Mouse (Mus musculus) T-helper 1 cell (primary cell): ENCODE results near the gene Cacna2d1.

Source experiments
- in situ Hi-C: fragments of 300-600 bp; cut with MboI, MseI; formaldehyde crosslinking; loops from one replicate; pipeline ENCODE4 v1.15.1; 2025; ENCODE audit warnings: high pct_unique_total_duplicates

Gene Cacna2d1

DNA sequence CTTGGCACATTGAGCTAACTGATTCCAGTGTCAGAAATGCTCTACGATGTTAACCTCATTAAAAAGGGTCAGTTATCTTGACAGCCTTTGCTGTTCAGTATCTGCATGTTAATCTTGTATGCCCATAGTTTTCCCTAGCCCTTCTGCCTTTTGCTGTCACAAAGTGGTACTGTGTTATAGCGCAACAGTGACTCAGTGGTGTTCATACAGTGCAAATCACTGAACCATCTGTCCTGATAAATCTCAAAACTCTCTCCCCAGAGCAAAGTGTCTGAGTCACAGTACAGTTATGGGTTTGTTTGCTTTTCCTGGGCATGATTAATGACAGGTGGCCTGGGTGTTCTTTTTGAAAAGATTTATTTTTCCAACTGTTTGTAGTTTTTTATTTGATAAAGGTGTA lies 122.3 kb downstream of the Cacna2d1 start:
- in situ Hi-C loops: no loop called here

DNA sequence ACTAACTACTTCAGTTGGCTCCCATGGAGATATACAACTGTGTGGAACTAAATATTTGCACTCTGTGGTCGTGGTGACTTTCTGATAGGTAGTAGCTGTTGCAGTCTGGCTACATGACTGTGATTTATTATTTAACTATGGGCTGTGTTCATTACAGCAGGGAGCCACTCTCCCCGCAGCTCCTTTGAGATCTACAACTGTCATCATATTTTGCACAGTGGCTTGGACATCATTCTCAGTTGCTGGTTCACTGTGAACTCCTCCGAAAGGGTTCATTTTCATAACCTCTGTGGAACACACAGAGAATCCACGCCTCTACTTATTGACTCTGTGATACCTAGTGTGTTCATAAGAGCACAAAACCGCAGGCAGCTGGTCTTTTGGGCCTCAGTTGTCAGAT lies 128.3 kb downstream of the Cacna2d1 start:
- in situ Hi-C loops: no loop called here

DNA sequence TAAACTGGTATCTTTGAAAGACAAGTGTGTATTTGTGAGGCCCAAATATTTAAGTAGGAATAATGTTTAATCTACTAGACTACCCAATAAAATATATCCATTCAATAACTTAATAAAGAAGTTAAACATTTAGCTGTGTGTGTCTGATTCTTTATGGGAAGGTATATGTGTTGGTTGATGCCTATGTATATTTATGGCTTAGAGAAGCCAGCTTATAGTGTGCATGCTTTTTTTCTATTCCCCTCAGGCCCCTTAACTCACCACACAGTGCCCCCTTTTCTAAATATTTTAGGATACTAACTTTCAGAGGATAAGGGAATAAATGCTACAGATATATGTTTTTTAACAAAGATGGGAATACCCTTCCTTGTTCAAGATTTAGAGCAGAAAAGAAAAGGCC lies 128.8 kb downstream of the Cacna2d1 start:
- in situ Hi-C loops: no loop called here

DNA sequence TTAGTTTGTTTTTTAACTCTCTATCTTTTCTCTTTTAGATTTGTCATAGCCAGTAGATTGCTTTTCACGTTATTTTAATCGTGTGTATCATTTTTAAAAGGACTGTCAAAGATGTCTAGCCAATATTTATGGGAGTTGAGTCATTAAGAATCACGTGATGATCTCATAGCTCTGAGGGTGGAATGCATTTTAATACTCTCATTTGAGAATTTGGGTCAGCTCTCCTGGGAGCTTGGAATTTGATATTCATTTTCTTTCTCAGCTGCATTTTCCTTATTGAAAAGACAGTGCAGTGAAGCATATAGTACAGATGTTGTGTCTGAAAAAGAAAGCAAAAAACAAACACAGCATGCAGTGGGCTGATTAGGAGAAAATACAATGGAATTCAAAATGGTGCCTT lies 129.5 kb downstream of the Cacna2d1 start:
- in situ Hi-C loops: no loop called here

DNA sequence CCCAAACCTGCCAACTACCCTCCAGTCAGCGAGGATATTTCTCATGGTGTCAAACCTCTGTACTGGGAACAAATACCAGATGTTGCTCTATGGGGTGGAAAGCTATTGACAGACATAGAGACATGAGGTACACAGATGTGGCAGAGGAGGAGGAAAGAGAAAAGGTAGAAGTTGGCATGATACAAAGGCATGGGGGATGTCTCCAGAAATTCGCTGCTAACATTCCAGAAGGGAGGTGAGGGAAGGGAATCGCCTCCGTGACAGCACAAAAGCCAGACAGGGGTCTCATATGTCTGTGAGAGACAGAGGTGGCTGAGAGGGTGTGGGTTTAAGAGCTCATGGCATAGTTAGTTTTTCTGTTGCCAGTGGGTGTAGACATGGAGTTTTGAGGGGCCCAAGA lies 131.3 kb downstream of the Cacna2d1 start:
- in situ Hi-C loops: no loop called here

DNA sequence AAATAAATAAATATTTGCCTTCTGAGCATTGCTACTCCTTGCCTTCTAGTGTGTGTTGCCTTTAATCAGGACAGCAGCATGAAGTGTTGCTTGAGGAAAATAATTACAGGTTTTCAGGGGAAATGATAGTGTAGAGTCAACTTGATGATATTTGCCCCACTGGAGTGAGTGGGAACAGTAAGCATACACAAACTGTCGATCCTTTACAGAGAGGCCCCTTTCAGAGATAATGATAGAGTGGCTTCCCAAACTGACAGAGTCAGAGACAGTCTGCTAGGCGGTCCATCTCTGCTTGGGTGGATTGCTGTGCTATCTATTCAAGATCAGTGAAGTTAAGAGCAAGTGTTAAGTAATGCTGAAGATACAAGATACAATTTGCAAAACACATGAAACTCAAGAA lies 147.8 kb downstream of the Cacna2d1 start:
- in situ Hi-C loops: no loop called here

DNA sequence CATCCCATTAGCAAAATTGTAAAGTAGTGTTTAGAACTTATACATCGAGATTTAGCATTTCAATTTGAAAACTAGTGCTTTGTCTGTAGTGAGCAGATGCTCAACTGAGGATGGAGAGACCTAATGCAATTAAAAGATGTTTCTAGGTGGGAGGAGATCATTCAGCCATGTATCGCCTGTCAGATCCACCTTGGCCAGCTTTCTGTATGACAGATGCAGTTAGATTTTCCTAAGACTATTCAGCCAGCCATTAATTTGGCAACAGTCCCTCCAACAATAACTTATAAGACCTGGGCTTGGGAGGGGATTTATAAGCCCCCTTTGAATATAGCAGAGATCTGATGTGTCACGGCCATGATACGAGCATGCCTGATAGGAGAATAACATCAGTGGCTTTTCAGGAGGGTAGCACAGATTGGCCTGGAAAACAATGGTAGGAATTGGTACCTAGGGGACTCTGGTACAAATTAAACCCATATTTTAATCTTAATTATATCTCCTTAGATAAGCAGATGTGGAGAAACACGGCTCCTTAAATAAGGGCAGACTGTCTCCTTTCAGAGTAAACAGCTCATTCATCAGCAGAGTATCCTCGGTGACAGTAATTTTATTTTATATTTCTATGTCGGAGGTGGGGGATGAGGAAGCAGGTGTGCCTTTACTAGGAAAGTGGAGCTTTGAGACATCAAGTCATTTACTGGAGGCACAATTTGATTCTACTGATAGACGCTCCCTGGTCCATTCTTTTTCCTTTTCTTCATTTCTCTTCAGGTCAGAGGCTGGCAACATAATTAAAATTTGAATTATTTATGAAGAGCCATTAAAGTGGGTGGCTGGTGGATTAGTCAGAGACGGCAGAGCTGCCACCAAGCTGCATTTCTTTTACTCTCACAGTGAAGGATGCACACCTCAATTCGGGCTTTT lies 152.8 kb downstream of the Cacna2d1 start:
- in situ Hi-C loops: no loop called here

DNA sequence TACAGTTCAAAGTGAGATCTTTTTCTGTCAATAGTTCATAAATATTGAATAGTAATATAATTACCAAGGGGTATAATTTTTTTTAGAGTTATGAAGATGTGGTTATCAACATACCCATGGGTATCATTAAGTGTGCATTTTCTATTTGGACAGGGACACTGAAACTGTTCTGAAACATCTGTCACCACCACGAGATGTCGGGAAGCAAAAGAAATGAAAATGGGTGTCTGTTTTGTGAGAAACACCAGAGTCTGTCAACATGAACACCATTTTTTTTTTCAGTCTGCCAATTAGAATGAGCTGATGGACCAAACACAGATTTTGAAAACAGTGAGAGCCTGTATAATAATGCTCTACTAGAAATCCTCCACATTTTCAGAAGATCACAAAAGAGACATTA lies 153.5 kb downstream of the Cacna2d1 start:
- in situ Hi-C loops: no loop called here

DNA sequence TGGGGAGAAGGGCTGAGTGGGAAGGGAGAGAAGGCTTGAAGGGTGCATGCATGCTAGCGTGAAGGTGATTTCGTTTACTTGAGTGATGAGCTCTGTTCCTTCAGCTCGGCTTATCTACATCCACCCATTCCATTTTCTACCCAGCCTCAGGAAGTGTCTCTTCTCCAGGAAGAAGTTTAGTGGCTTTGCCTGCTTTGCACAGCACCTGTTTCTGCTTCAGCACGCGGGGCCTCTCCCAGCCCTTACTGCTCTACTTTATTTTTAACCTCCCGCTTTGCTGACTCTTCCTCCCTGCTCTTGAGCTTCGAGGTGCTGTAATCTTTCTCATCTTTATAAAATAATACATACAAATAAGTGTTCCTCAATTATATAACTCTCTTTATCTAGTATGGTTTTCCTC lies 158.0 kb downstream of the Cacna2d1 start:
- in situ Hi-C loops: no loop called here

DNA sequence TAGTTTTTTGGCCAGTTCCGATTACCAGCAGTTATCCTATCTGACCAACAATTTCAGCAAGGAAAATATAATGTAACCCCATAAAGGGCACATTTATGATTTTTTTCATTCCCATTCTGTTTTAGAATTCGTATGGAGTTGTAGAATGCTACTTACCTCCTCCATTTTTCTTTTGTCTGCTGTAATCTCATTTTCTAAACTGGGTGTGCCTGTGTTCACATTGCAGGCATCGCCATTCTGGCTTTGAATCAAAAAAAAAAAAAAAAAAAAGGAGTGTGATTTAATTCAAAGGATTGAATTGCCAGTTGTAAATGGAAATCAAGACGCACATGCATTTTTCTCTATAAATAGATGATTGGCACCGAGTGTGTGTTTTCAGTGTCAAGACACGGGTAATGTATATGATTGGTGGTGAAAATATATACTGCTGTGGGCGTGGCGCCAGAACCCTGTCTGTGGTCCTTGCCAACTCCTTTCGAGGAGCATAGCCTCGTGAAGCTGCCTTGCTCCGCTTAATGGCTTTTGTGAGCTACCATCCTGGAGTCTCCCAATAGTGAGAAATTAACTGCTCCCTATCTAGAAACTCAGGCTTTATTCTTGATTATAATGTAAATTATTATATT lies 158.7 kb downstream of the Cacna2d1 start:
- in situ Hi-C loops: no loop called here

DNA sequence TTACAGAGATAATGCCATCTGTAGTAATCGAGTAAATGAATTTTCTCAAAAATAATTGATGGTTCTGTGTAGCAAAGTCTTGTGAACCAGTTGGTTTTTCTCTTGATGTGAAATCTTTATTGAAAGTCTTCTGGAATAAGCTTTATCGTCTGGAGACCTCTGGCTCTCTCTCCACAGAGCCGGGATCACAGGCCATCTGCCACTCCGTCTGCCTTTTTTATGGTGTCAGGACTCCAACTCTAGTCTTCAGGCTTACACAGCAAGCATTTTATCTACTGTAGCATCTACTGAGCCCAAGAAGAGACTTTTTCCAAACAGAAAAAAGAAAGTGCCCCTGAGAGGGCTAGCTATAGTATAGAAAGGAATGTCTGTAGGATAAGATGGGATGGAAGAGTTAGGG lies 160.9 kb downstream of the Cacna2d1 start:
- in situ Hi-C loops: no loop called here

DNA sequence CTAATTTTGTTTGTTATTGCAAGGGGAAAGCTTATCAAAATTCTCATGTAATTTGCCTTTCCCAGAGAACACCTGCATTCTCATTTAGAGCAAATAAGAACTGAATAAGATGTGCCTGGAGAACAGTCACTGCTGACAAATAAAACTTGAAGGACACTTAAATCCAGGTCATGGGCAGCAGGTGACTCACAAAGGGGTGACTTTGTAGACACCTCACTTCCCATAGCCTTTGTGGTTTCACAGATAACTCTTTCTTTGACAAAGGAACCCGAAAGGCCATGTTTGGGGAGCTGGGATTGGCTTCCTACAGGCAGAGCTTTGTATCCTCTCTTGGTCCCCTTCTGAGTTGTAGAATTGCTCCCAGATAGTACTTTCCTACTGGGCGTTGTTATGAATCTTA lies 164.3 kb downstream of the Cacna2d1 start:
- in situ Hi-C loops: no loop called here

DNA sequence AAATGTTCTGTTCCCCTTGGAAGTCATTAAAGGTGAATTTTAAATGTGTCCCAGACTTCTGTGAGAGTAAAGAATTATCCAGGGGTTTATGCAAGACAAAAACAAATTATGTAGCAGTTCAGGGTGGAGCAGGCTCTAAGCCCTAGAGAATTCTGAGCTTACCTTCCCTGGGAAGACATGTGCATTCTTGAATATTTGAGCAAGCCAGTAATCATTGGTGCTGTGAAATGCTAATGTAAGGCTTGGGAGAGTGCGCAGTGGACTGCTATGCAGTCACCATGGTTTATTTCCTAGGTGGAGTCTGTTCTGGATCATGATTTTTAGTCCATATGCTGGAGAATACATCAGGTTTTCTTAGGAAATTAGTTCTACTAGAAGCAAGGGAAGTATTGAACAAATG lies 167.3 kb downstream of the Cacna2d1 start:
- in situ Hi-C loops: no loop called here

DNA sequence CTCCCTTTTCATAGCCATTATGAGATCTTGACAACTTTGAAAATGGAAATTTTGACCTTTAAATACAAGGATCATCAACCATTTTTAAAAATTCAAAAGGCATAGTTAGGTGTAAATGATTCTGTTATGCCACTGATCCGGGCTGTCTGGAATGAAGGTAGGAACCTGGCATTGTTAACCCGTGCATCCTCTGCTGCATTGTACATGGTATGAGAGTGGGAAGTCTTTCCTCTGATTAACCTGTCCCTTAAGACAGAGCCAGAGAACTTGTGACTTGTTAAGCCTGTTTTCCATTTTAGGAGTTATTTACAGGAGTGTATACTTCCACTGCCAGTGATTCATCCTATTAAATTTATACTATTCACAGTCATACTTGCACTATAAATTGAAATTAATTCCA lies 171.2 kb downstream of the Cacna2d1 start:
- in situ Hi-C loops: no loop called here

DNA sequence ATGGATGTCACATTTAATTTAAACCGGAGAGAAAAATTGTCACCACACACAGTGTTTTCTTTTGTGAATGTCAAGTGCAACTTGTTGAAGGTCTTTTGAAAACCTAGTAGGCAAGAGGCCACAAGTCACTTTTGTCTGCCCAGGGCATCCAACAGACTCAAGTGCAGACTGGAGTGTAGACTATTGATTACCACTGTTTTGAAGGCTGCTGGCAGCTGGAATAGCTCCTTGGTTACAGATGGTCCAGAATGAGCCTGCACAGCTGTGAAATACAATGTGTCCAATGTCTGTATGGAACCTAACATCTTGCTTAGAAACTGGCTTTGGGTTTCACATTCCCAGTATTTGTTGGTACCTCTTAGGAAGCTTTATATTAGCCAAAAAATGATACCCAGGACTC lies 176.2 kb downstream of the Cacna2d1 start:
- in situ Hi-C loops: no loop called here

DNA sequence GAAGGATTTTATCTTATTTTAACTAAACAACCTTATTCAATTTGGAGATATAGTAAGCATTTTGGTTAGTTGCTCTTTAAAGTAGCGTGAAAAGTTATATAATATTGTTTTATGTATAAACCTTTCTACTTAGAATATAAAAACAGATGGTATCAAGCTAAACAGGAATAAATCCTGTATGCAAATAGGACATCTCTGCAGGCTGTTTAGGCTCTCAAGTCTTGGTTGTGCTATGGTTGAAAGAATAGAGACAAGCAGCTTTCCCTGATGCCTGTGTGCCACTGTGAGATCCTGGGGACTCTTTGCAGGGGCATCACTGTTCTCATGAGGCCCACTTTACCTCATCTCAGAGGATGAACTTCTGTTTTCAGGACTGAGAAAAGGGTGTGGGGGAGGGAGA lies 179.4 kb downstream of the Cacna2d1 start:
- in situ Hi-C loops: no loop called here

DNA sequence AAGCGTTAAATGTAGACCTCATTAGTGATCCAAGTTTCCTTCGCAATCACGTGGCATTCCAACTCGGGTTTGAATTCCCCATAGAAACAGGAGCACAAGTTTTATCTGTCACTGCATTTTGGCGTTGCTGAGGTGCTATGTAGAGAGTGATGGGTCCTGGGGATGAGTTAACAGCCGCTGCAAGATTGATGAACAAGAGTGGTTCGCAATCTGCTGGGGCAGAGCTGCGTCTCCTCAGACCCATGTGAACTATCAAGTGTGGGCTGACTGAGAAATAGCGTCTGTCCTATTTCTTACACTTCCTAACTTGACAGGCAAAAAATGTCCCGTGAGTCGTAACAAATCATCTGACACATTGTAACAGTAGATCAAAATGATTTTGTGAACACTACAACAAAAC lies 186.8 kb downstream of the Cacna2d1 start:
- in situ Hi-C loops: no loop called here

DNA sequence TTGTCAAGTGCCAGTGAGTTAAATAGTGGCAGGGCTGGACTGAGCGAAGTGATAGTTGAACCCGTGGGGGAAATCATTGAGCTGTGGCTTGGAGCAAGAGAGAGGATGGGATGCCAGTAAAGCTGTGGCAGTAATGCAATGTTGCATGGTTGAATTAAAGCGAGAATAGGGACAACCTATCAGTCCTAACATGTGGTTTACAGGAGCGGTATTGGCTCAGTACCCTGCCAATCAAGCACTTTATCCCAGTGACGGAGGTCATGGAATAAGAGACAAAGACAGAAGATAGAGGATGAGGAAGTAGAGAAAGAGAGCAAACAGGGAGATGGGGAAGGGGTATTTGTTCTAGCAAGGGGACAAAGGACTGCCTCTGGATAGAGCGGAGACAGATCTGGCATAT lies 187.6 kb downstream of the Cacna2d1 start:
- in situ Hi-C loops: no loop called here

DNA sequence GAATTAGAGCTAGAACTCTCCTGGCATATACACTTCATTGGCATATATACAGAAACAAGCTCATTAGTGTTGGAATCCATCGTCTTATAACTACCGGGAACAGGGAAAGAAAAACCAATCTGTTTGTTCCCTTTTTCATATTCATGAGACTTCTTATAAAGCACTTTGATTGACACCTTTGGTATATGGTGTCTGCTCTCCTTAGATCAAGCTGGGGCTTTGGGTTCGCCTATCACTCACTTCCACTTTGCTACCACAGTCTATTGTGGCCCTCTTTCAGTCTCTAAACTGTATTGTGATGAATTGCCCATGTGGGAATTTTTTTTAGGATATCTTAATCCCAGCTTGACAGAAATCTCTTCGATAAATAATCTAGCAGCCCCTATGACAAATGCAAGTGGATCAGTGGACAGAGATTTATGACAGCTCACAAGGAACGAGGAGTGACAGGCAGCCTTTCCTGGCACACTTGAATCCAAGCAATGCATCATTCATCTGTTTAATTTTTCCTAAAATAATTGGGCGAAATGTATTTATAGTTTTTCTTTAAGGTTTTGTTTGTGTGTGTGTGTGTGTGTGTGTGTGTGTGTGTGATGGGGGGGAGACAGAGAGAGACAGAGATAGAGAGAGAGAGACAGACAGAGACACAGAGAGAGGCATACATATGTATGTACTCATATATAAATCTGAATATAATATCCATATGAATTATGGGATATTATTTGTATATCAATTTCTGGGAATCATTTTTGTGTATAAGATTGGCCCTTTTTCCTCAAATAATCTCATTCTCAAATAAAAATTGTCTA lies 200.0 kb downstream of the Cacna2d1 start:
- in situ Hi-C loops: no loop called here

DNA sequence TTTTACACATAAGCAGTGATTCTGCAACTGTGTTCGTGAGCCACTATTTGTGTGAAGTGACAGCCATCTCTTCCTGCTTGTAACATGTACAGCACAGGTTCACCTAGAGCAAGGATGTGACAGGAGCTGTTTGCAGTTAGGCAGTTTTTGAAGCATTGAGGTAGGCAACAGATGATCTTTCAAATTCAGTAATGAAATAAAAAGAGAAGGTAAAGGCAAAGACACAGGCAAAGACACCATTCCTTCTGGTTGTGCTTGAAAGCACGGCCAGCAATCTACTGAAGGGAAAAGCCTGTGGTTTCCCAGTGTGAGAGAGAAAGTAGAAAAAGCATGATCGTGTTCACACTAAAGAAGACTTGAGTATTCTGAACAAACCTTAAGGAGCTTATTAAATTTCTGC lies 201.5 kb downstream of the Cacna2d1 start:
- in situ Hi-C loops: no loop called here

DNA sequence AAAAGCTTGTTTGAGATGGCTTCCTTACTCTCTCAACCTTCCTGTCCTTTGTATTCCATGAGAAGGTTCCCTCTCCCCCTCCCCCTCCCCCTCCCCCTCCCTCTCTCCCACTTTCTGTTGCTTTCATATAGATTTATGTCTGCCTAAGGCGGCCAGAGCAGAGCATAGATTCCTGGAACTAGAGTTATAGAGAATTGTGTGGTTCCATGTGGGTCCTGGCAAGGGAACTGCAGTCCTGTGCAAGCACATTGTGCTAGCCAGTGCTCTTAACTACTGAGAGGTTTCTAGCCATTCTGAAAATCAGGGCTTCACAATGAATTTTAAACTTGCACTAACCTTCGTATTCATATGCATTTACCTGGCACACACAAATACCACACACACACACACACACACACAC lies 202.3 kb downstream of the Cacna2d1 start:
- in situ Hi-C loops: no loop called here

DNA sequence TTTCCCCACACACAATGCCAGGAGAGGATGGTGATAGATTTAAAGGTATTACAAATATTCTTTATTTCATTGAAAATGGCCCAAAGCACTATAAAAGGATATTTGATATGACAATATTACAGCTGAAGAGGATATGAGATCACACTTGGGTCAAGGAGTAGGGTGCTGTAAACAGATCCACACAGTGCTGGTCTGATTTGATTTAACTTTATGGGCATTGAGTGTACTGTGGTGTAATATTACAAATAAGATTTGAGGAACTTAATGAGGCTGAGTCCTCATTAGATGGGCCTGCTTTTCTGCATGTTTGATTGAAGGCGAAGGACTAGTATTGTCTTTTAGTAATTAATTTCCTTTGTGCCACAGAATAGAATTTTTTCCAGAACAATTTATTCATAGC lies 212.1 kb downstream of the Cacna2d1 start:
- in situ Hi-C loops: no loop called here
